Mouse (Mus musculus) monocyte, adult 5-6 weeks (primary cell): ENCODE results near the gene Greb1. TPM values are rescaled to one million over a fixed set of nuclear protein-coding genes. Genes with fewer than 3 reads are reported as not detected.

Experiments used
- ATAC-seq: fragments of 153-309, 156-312 bp; replicated peaks from 2 replicates; pipeline ENCODE4 v1.8.0; 2017; ENCODE audit warnings: mild to moderate bottlenecking; ENCODE audit not compliant: low TSS enrichment, insufficient number of reproducible peaks, severe bottlenecking, poor library complexity, low FRiP score
- total RNA-seq: library from RNA; stranded (forward); fragments of 200-1000, 200-491, 200-594 nt; gene quantifications from 3 replicates; pipeline ENCODE4 v1.2.3, GENCODE M21; 2017

Greb1 gene
- total RNA-seq, 1 experiment from 2014 or later, result not detected

GRCm38 (mm10) chr12:16810525-16811431 is 10.1 kb upstream of the Greb1 start, which contains the start of gene E2f6:
Gene E2f6, plus strand, starts transcription at chr12:16810963.
- peak; percentile 62 for ATAC-seq

DNA sequence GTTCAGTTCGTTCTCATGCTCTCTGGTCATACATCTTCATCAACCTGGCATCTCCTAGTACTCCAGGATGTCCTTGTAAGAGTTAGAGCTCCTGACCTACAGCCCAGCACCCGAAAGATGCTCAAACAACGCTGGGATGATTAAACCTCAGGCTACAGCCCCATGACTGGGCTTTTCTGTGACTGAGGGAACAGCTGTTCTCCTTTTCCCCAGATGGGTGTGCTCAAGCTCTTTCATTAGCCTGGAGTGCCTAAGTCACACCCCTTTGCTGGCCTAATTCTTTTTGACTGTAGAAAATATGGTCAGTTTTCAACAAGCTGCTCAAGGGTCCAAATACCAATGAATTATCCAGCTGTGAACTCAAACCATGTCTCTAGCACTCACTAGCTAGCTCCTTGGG is 7.4 kb upstream of the Greb1 start:
- ATAC-seq, result no peak

- peak; percentile 81 for ATAC-seq
Observed at GRCm38 (mm10) chr12:16805511-16805910, 4.8 kb upstream of the Greb1 start.

- no peak for ATAC-seq
Observed at GRCm38 (mm10) chr12:16803956-16804430, 3.3 kb upstream of the Greb1 start.

- ATAC-seq, result no peak
Observed at GRCm38 (mm10) chr12:16803237-16803955, 2.7 kb upstream of the Greb1 start.

DNA sequence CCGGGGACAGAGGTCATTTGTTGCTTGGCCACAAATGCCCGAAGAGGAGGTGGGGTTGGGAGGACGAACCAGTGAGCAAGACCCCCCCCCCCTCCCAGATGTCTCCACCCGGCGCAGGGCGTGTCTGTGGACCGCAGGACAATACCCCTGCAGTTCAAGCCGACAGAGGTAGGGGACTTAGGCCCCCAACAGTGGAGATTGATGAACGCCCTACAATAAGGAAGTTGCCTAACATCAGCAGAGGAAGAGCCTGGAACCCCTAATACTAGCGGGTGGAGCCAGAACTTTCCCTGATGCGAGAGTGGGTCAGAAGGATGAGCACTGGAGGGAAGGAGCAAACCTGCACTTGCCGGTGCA is 251 bp upstream of the Greb1 start:
- no peak for ATAC-seq

- ATAC-seq, result no peak
Observed at GRCm38 (mm10) chr12:16799928-16800258, 793 bp downstream of the Greb1 start.

DNA sequence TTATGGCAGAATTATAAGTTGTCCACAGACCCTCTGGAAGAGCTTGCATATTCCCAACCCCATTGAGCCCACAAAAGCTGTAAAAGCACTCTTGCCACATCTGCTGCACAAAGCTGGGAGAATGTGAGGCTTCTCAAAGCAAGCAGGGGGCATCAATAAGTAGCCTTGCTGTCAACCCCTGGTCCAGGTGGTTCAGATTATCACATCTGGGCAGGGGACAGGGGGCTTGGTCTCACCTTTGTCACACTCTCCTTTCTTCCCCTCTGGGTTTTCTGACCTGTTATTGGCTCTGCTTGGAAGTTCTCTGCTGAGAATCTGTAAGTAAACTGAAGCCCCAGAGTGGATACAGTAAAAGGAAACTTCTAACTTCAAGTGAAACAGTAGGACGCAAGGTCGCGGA is 1.8 kb downstream of the Greb1 start:
- no peak for ATAC-seq

GRCm38 (mm10) chr12:16795781-16796180 is 4.9 kb downstream of the Greb1 start:
- no peak for ATAC-seq

GRCm38 (mm10) chr12:16793371-16793770 is 7.3 kb downstream of the Greb1 start:
- ATAC-seq, result no peak

- ATAC-seq, result no peak
Observed at GRCm38 (mm10) chr12:16790456-16790855, 10.2 kb downstream of the Greb1 start.

- ATAC-seq, result no peak
Observed at GRCm38 (mm10) chr12:16789756-16790155, 10.9 kb downstream of the Greb1 start.

GRCm38 (mm10) chr12:16789199-16789598 is 11.5 kb downstream of the Greb1 start:
- ATAC-seq, result no peak

- ATAC-seq, result no peak
Observed at GRCm38 (mm10) chr12:16788600-16788999, 12.1 kb downstream of the Greb1 start.

GRCm38 (mm10) chr12:16781034-16781746 is 19.5 kb downstream of the Greb1 start:
- ATAC-seq, result no peak

DNA sequence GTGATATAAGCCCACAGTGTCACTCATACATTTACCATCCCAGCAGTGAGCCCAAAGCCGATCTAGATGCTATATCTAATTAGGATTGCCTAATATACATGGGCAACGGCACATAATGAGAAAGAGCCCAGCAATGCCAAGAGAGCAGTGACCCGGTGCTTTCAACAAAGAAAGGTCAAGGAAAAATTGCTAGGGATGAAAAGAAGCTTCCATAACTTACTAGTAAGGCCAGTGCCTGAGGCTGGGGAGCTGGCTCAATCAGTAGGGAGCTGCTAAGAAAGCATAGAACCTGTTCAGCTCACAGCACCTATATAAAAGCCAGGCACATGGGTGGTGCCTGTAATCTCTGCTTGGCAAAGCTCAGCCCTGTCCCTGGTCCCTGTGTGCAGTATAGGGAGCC is 20.4 kb downstream of the Greb1 start:
- no peak for ATAC-seq

- no peak for ATAC-seq
Observed at GRCm38 (mm10) chr12:16779165-16779564, 21.5 kb downstream of the Greb1 start.

DNA sequence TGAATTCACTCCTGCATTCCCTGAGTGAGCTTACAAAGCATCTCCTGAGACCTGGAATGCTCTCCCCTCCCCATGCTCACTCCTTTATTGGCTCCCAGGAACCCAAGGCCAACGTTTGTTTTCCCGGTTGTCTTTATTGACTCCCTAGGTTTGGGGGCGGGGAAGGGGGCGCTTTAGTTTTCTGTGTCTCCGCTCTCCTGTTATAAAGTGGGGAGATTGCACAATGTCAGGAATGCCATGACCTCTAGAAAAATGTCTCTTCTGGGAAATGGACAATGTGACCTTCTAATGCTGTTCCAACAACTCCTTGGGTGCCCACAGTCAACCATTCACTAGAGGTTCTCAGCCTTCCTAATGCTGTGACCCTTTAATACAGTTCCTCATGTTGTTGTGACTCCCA is 22.2 kb downstream of the Greb1 start:
- no peak for ATAC-seq

DNA sequence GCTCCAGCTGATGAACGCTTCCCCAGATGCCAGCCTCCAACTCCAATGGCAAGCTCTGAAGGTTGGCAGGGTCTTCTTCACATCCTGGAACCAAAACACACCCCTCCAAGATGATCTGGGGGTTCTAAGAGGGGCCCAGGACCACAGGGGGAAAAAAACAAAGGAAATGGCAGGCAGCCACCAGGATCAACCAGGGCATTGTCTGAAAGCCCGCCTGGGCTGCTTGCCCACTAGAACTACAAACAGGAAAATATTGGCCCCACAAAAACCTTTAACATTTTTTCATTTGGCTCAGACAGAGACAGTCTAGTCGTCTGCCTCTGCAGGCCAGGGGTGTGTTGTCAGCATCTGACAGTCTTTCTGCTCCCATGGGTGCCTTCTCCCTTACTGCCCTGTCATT is 25.3 kb downstream of the Greb1 start:
- no peak for ATAC-seq
